Mouse (Mus musculus) spleen, adult 2 months (tissue): ENCODE measurements around the gene Foxo3. TPM values are rescaled to one million over a fixed set of nuclear protein-coding genes. Genes with fewer than 3 reads are reported as not detected.

Experiments used
- DNase-seq, 2 experiments: peaks; one replicate each; pipeline versions ENCODE4 v3.0.0 to v3.0.0-alpha.2; 2012 to 2021; ENCODE audit warnings: low spot score in 2 of 2, low read depth in 1 of 2
- H3K27ac ChIP-seq: fragments of 200-500 bp; 2 replicates; pipeline ENCODE4 v1.5.1; 2012; ENCODE audit warnings: low read length, inconsistent platforms; ENCODE audit not compliant: insufficient read depth
- H3K27me3 ChIP-seq: fragments of 200-500 bp; 2 replicates; pipeline ENCODE4 v1.6.1; 2012; ENCODE audit warnings: mild to moderate bottlenecking, moderate library complexity, low read length, inconsistent platforms; ENCODE audit not compliant: control insufficient read depth, insufficient read depth
- H3K36me3 ChIP-seq: fragments of 200-500 bp; 2 replicates; pipeline ENCODE4 v1.6.1; 2012; ENCODE audit warnings: mild to moderate bottlenecking, low read length, inconsistent platforms; ENCODE audit not compliant: control insufficient read depth, insufficient read depth
- H3K4me1 ChIP-seq: fragments of 200-500 bp; 2 replicates; pipeline ENCODE4 v1.6.1; 2011; ENCODE audit warnings: inconsistent platforms; ENCODE audit not compliant: control insufficient read depth, insufficient read depth, insufficient read length
- H3K4me3 ChIP-seq: fragments of 200-500 bp; 2 replicates; pipeline ENCODE4 v1.5.1; 2011; ENCODE audit warnings: mild to moderate bottlenecking, inconsistent platforms; ENCODE audit not compliant: insufficient read depth, insufficient read length; ENCODE audit errors: extremely low read depth
- CTCF ChIP-seq: fragments of 200-500 bp; IDR thresholded peaks from 2 replicates; pipeline ENCODE4 v1.5.1; 2011; ENCODE audit warnings: mild to moderate bottlenecking, inconsistent platforms; ENCODE audit not compliant: insufficient read depth, insufficient read length, insufficient replicate concordance; ENCODE audit errors: extremely low read depth
- POLR2A ChIP-seq: fragments of 200-500 bp; IDR thresholded peaks from 2 replicates; pipeline ENCODE4 v1.6.1; 2011; ENCODE audit warnings: low read depth, low read length, inconsistent platforms
- WGBS: fragments of 180-500 bp; shearing (Covaris S2); methylation state at CpG from one replicate; pipeline ENCODE4 v1.1.7; 2018; 5-methylcytosine and 5-hydroxymethylcytosine counted together
- polyA plus RNA-seq: library from polyadenylated mRNA; depleted of rRNA; stranded (reverse); fragments of >200 nt; gene quantifications from 2 replicates; pipeline ENCODE4 v1.2.3, GENCODE M21; 2012

The Foxo3 gene
- polyA plus RNA-seq, 1 experiment, result 44.6 TPM

DNA sequence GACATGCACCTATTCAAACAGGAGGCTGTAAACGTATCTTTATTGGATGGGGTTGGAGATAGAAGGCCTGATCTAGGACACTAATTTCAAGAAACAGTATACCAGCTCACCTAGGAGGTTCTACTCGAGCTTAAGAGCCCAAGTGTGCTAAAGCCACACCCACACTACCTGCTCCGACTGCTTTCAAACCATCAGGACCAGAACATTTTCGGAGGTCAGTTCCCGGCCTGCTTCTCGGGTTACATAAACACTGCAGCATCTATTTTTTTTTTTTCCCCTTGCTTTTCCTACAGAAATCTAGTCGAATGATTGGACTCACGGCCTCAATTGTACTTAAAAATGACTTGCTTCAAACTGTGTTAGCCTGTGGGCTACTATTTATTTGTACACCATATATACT is 12.9 kb downstream of the Foxo3 start:
- Histone ChIP-seq H3K27me3 (no peaks in the 10 kb centered on the region), H3K4me3 (no peak overlapping the region), H3K27ac (no peak overlapping the region), H3K4me1 (peaks cover 10% of the 10 kb centered on the region; the same call in 1 of the 2 replicates), H3K36me3 (peaks cover 6% of the 10 kb centered on the region)
- WGBS, result 94% methylated on average over 8 of the region's 8 CpGs
- DNase-seq, result no peak
- TF ChIP-seq POLR2A (no peak), CTCF (no peak)

DNA sequence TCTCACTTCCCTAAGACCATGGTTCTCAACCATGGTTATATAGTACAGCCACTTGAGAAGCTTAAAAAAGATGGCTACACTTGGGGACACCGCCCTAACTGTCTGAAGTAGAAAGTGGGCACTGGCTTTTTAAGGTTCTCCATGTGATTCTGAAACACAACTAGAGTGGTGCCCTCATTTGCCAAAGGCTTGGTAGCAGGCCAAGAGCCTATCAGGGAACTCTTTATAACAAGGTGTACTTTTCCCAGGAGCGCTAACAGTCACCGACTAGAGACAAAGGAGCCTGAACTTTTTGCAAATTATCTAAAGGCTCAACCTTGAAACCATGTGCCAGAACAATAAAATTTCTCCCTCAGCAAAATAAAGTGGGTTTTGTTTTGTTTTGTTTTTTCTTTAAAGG is 14.5 kb downstream of the Foxo3 start:
- no peaks in the 10 kb centered on the region for H3K27me3 ChIP-seq
- peaks cover 6% of the 10 kb centered on the region for H3K36me3 ChIP-seq
- no peak for DNase-seq
- no peak overlapping the region for H3K4me3 ChIP-seq
- H3K4me1 ChIP-seq, result 0 out of 2 replicates have a peak, but pooled peaks cover 2% of the 10 kb centered on the region
- WGBS, result 83% methylated on average over 3 of the region's 3 CpGs
- TF ChIP-seq CTCF (no peak), POLR2A (no peak)
- no peak overlapping the region for H3K27ac ChIP-seq

DNA sequence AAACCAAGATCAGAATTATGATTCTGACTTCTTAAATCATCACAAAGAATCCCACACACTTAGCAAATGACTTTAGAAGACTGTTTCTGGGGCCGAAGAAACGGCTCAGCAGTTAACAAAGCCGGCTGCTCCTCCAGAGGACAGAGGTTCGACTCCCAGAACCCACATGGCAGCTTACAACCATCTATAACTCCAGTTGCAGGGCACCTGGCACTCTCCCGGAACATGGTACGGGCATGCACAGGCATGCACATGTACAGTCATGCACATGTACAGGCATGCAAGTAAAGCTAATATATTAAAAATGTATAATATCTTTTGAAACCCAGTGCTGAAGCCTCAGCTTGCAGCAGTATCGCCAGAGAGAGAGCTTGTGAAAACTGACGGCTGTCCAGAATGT is 15.5 kb downstream of the Foxo3 start:
- TF ChIP-seq POLR2A (no peak), CTCF (no peak)
- H3K4me3 ChIP-seq, result no peak overlapping the region
- 0 out of 2 replicates have a peak, but pooled peaks cover 2% of the 10 kb centered on the region for H3K4me1 ChIP-seq
- DNase-seq, result no peak
- 91% methylated on average over 8 of the region's 8 CpGs for WGBS
- peaks cover 4% of the 10 kb centered on the region for H3K36me3 ChIP-seq
- no peaks in the 10 kb centered on the region for H3K27me3 ChIP-seq
- H3K27ac ChIP-seq, result no peak overlapping the region

DNA sequence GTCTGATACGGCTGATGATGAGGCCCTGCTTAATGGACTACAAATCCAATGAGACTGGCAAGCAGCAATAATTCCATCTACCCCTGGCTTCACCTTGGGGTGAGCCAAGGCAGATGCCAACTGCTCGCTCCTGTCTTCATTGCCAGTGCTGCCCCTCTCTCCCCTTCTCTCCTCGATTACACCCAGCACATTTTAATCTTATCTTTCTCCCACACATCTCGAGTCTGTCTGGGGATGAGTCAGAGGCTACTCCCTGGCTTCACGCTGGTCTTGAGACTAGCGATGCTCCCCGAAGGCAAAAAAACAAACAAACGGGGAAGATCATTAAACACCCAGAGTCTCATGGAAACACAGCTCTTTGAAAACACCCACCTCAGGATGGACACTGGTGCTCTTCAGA is 16.0 kb downstream of the Foxo3 start:
- Histone ChIP-seq H3K4me3 (no peak overlapping the region), H3K27me3 (no peaks in the 10 kb centered on the region), H3K27ac (no peak overlapping the region), H3K4me1 (0 out of 2 replicates have a peak, but pooled peaks cover 2% of the 10 kb centered on the region), H3K36me3 (peaks cover 3% of the 10 kb centered on the region)
- no peak for DNase-seq
- WGBS, result 76% methylated on average over 8 of the region's 8 CpGs
- TF ChIP-seq CTCF, result no peak

DNA sequence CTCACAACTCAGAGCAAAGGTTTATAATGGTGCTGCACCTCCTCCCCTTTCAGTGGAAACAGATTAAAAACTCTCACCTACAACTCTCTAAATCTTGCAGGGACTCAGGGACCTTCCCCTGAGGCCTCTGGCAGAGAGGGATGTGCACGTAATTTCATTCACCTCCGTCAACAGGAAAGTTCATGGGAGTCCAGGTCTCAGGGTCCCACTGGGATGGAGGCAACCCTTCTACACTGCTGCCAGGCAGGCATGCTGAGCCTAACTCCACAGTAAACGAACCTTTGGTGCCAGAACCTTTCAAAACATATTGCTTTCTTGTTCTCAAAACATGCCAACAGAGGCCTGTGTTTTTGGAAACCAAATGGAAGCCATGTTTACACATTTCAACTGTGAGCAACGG is 17.0 kb downstream of the Foxo3 start:
- WGBS, result 87% methylated on average over 4 of the region's 4 CpGs
- H3K27me3 ChIP-seq, result no peaks in the 10 kb centered on the region
- TF ChIP-seq CTCF, result no peak
- no peak for TF ChIP-seq POLR2A
- no peak for DNase-seq
- H3K36me3 ChIP-seq, result peaks cover 1% of the 10 kb centered on the region; the same call in 1 of the 2 replicates
- no peak overlapping the region for H3K4me3 ChIP-seq
- no peak overlapping the region for H3K27ac ChIP-seq
- H3K4me1 ChIP-seq, result 0 out of 2 replicates have a peak, but pooled peaks cover 2% of the 10 kb centered on the region

DNA sequence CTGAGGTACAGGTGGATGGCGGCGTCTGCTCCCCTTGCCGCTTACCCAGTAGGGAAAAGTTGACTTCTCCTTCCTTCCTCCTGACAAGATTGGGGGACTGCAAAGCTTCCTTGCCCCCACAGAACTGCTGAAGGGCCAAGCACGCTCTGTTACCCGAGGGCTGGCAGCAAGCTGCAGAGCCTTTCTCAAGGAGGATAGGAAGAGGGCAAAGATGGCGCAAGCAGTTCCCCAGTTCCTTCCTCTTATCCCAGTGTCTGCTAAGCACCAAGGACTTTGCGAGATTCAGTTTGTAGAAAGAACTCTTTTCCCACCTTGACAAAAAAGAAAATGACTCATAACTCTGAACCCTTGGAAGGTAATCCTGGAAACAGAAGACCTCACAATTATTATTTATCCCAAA is 18.6 kb downstream of the Foxo3 start:
- WGBS, result 84% methylated on average over 7 of the region's 7 CpGs
- Histone ChIP-seq H3K4me1 (0 out of 2 replicates have a peak, but pooled peaks cover 2% of the 10 kb centered on the region), H3K27me3 (no peaks in the 10 kb centered on the region), H3K4me3 (no peak overlapping the region), H3K27ac (no peak overlapping the region), H3K36me3 (peaks cover 4% of the 10 kb centered on the region; the same call in 1 of the 2 replicates)
- TF ChIP-seq POLR2A, result no peak
- DNase-seq, result no peak

DNA sequence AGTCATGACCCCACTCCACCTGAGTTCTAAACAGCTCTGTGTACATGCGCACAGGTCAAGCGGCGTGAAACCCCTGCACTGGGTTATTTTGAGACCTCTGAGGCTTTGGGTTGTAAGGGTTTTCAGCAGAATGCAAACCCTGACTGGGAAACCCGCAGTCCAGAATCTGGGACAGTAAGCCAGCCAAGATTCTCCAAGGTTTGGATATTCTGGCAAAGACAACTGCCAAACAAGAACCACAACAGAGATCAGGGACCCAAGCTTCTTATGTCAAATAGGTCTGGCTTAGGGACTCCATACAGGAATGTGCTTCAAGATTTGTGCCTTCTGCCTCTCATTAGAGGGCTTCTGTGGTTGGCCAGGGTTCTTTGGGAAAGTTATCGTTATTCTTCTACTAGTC is 21.8 kb downstream of the Foxo3 start:
- no peak overlapping the region for H3K4me3 ChIP-seq
- no peak overlapping the region for H3K27ac ChIP-seq
- no peaks in the 10 kb centered on the region for H3K27me3 ChIP-seq
- no peaks in the 10 kb centered on the region for H3K4me1 ChIP-seq
- TF ChIP-seq CTCF, result no peak
- TF ChIP-seq POLR2A, result no peak
- 97% methylated on average over 5 of the region's 5 CpGs for WGBS
- DNase-seq, result no peak
- peaks cover 4% of the 10 kb centered on the region; the same call in 1 of the 2 replicates for H3K36me3 ChIP-seq
